Mouse (Mus musculus): ENCODE measurements around the gene Afdn. TPM values are rescaled to one million over a fixed set of nuclear protein-coding genes. Genes with fewer than 3 reads are reported as not detected.

The Afdn gene
- total RNA-seq, 1 experiment = 92.4 TPM

GRCm38 (mm10) chr17:13738121-13738776, 22.1 kb upstream of the Afdn start:
- no peak overlapping the region for H3K27ac ChIP-seq (ENCODE audit: insufficient read depth, low read depth, low read length, poor library complexity, severe bottlenecking)
- peaks cover 2 to 8% of the 10 kb centered on the region in 2 experiments; a peak in 2 of 4 replicates for H3K4me1 ChIP-seq (ENCODE audit: control insufficient read depth in 2 of 2, insufficient read depth in 2 of 2, low read length in 2 of 2, poor library complexity in 1 of 2)
- H3K36me3 ChIP-seq (ENCODE audit: control insufficient read depth, insufficient read depth, low read length, poor library complexity, severe bottlenecking) = no peaks in the 10 kb centered on the region
- no peak overlapping the region for H3K4me3 ChIP-seq (ENCODE audit: insufficient read depth in 1 of 2, low read depth in 1 of 2, low read length in 2 of 2, poor library complexity in 1 of 2, severe bottlenecking in 1 of 2)
- in situ Hi-C loops (cut with MboI; ENCODE audit: low sequenced_read_pairs in 2 of 2, unreplicated experiment in 2 of 2) = no loop called here
- H3K9ac ChIP-seq (ENCODE audit: insufficient read depth, low read depth, low read length, poor library complexity, severe bottlenecking) = no peak overlapping the region
- no peak for TF ChIP-seq HCFC1 (IDR thresholded peaks at IDR 0.05; ENCODE audit: borderline replicate concordance, insufficient read depth, low read length)
- no peak for TF ChIP-seq ZC3H11A (IDR thresholded peaks at IDR 0.05; ENCODE audit: borderline replicate concordance, low read depth, low read length)
- no peak for TF ChIP-seq MAFK (IDR thresholded peaks at IDR 0.05; ENCODE audit: insufficient read depth, low read depth, low read length)
- no peak for TF ChIP-seq ZNF384 (IDR thresholded peaks at IDR 0.05; ENCODE audit: low read depth, low read length)
- TF ChIP-seq CHD2 (IDR thresholded peaks at IDR 0.05; ENCODE audit: low read depth, low read length) = no peak
- H3K9me3 ChIP-seq (ENCODE audit: control insufficient read depth, insufficient read depth, low read depth, low read length) = no peaks in the 10 kb centered on the region
- DNase-seq (ENCODE audit: low read depth, low spot score) = no peak

- Histone ChIP-seq H3K27ac (ENCODE audit: insufficient read depth, low read depth, low read length, poor library complexity, severe bottlenecking) (no peak overlapping the region), H3K9ac (ENCODE audit: insufficient read depth, low read depth, low read length, poor library complexity, severe bottlenecking) (no peak overlapping the region), H3K4me1 (ENCODE audit: control insufficient read depth in 2 of 2, insufficient read depth in 2 of 2, low read length in 2 of 2, poor library complexity in 1 of 2) (peaks cover 4 to 10% of the 10 kb centered on the region in 2 experiments; a peak in 2 of 4 replicates), H3K36me3 (ENCODE audit: control insufficient read depth, insufficient read depth, low read length, poor library complexity, severe bottlenecking) (no peaks in the 10 kb centered on the region), H3K9me3 (ENCODE audit: control insufficient read depth, insufficient read depth, low read depth, low read length) (no peaks in the 10 kb centered on the region), H3K4me3 (ENCODE audit: insufficient read depth in 1 of 2, low read depth in 1 of 2, low read length in 2 of 2, poor library complexity in 1 of 2, severe bottlenecking in 1 of 2) (no peak overlapping the region)
- in situ Hi-C loops (cut with MboI; ENCODE audit: low sequenced_read_pairs in 2 of 2, unreplicated experiment in 2 of 2) = no loop called here
- DNase-seq (ENCODE audit: low read depth, low spot score) = no peak
- TF ChIP-seq CHD2 (IDR thresholded peaks at IDR 0.05; ENCODE audit: low read depth, low read length) = no peak
- TF ChIP-seq ZC3H11A (IDR thresholded peaks at IDR 0.05; ENCODE audit: borderline replicate concordance, low read depth, low read length) = no peak
- TF ChIP-seq HCFC1 (IDR thresholded peaks at IDR 0.05; ENCODE audit: borderline replicate concordance, insufficient read depth, low read length) = no peak
- no peak for TF ChIP-seq MAFK (IDR thresholded peaks at IDR 0.05; ENCODE audit: insufficient read depth, low read depth, low read length)
- TF ChIP-seq ZNF384 (IDR thresholded peaks at IDR 0.05; ENCODE audit: low read depth, low read length) = no peak
Measured at GRCm38 (mm10) chr17:13738916-13739315, 21.4 kb upstream of the Afdn start.

GRCm38 (mm10) chr17:13739981-13740380, 20.4 kb upstream of the Afdn start:
- Histone ChIP-seq H3K36me3 (ENCODE audit: control insufficient read depth, insufficient read depth, low read length, poor library complexity, severe bottlenecking) (no peaks in the 10 kb centered on the region), H3K4me1 (ENCODE audit: control insufficient read depth in 2 of 2, insufficient read depth in 2 of 2, low read length in 2 of 2, poor library complexity in 1 of 2) (peaks cover 4 to 10% of the 10 kb centered on the region in 2 experiments; a peak in 2 of 4 replicates), H3K9me3 (ENCODE audit: control insufficient read depth, insufficient read depth, low read depth, low read length) (no peaks in the 10 kb centered on the region), H3K9ac (ENCODE audit: insufficient read depth, low read depth, low read length, poor library complexity, severe bottlenecking) (no peak overlapping the region), H3K27ac (ENCODE audit: insufficient read depth, low read depth, low read length, poor library complexity, severe bottlenecking) (no peak overlapping the region), H3K4me3 (ENCODE audit: insufficient read depth in 1 of 2, low read depth in 1 of 2, low read length in 2 of 2, poor library complexity in 1 of 2, severe bottlenecking in 1 of 2) (no peak overlapping the region)
- DNase-seq (ENCODE audit: low read depth, low spot score) = no peak
- in situ Hi-C loops (cut with MboI; ENCODE audit: low sequenced_read_pairs in 2 of 2, unreplicated experiment in 2 of 2) = no loop called here
- TF ChIP-seq ZNF384 (IDR thresholded peaks at IDR 0.05; ENCODE audit: low read depth, low read length) (no peak), MAFK (IDR thresholded peaks at IDR 0.05; ENCODE audit: insufficient read depth, low read depth, low read length) (no peak), CHD2 (IDR thresholded peaks at IDR 0.05; ENCODE audit: low read depth, low read length) (no peak), HCFC1 (IDR thresholded peaks at IDR 0.05; ENCODE audit: borderline replicate concordance, insufficient read depth, low read length) (no peak), ZC3H11A (IDR thresholded peaks at IDR 0.05; ENCODE audit: borderline replicate concordance, low read depth, low read length) (no peak)

GRCm38 (mm10) chr17:13740796-13741195, 19.5 kb upstream of the Afdn start:
- Histone ChIP-seq H3K4me3 (ENCODE audit: insufficient read depth in 1 of 2, low read depth in 1 of 2, low read length in 2 of 2, poor library complexity in 1 of 2, severe bottlenecking in 1 of 2) (no peak overlapping the region), H3K9ac (ENCODE audit: insufficient read depth, low read depth, low read length, poor library complexity, severe bottlenecking) (no peak overlapping the region), H3K36me3 (ENCODE audit: control insufficient read depth, insufficient read depth, low read length, poor library complexity, severe bottlenecking) (no peaks in the 10 kb centered on the region), H3K9me3 (ENCODE audit: control insufficient read depth, insufficient read depth, low read depth, low read length) (no peaks in the 10 kb centered on the region), H3K27ac (ENCODE audit: insufficient read depth, low read depth, low read length, poor library complexity, severe bottlenecking) (no peak overlapping the region), H3K4me1 (ENCODE audit: control insufficient read depth in 2 of 2, insufficient read depth in 2 of 2, low read length in 2 of 2, poor library complexity in 1 of 2) (peaks cover 4 to 8% of the 10 kb centered on the region in 2 experiments; a peak in 2 of 4 replicates)
- no peak for DNase-seq (ENCODE audit: low read depth, low spot score)
- in situ Hi-C loops (cut with MboI; ENCODE audit: low sequenced_read_pairs in 2 of 2, unreplicated experiment in 2 of 2) = no loop called here
- TF ChIP-seq MAFK (IDR thresholded peaks at IDR 0.05; ENCODE audit: insufficient read depth, low read depth, low read length) = no peak
- no peak for TF ChIP-seq ZNF384 (IDR thresholded peaks at IDR 0.05; ENCODE audit: low read depth, low read length)
- no peak for TF ChIP-seq CHD2 (IDR thresholded peaks at IDR 0.05; ENCODE audit: low read depth, low read length)
- no peak for TF ChIP-seq ZC3H11A (IDR thresholded peaks at IDR 0.05; ENCODE audit: borderline replicate concordance, low read depth, low read length)
- no peak for TF ChIP-seq HCFC1 (IDR thresholded peaks at IDR 0.05; ENCODE audit: borderline replicate concordance, insufficient read depth, low read length)

Measured in ES-E14 (cell line).